Mouse (Mus musculus): ENCODE data around the gene Wtip. TPM values are rescaled to one million over a fixed set of nuclear protein-coding genes. Genes with fewer than 3 reads are reported as not detected.

Wtip gene
- polyA plus RNA-seq, 1 experiment from 2014 or later = 3.2 TPM

DNA sequence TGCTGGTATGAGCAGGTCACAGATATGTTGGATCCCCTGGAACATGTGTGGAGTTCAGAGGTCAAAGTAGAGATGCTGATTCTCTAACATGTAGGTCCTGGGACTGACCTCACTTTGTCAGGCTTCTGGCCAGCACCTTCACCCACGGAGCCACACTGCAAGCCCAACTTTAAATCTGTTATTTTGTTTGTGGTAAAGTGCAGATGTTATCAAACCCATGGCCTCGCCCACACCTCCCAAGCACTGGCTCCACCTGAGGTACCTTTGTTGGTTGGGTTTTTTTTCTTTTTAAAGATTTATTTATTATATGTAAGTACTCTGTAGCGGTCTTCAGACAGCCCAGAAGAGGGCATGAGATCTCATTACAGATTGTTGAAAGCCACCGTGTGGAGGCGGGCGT lies 6.4 kb upstream of the Wtip start:
- Histone ChIP-seq H3K4me2 (replicated peaks; ENCODE audit: low read depth) (no peak overlapping the region), H3K27ac (ENCODE audit: low read depth, low read length) (no peak overlapping the region), H3K36me3 (ENCODE audit: control insufficient read depth, insufficient read depth) (peaks cover 44% of the 10 kb centered on the region), H3K9me3 (ENCODE audit: control insufficient read depth) (no peaks in the 10 kb centered on the region), H3K4me1 (replicated peaks; ENCODE audit: control insufficient read depth, insufficient read depth, low read length) (no peaks in the 10 kb centered on the region), H3K9ac (ENCODE audit: low read depth, low read length) (no peak overlapping the region), H3K4me3 (ENCODE audit: low read depth, low read length) (no peak overlapping the region), H3K27me3 (replicated peaks; ENCODE audit: control insufficient read depth, insufficient read depth, low read length) (no peaks in the 10 kb centered on the region)
- TF ChIP-seq CTCF (IDR thresholded peaks at IDR 0.05; ENCODE audit: low read depth) = no peak
- WGBS = 87% methylated on average over 6 of the region's 6 CpGs
- no peak for ATAC-seq

- Histone ChIP-seq H3K27ac (ENCODE audit: low read depth, low read length) (no peak overlapping the region), H3K4me3 (ENCODE audit: low read depth, low read length) (no peak overlapping the region), H3K4me2 (replicated peaks; ENCODE audit: low read depth) (no peak overlapping the region), H3K36me3 (ENCODE audit: control insufficient read depth, insufficient read depth) (no peaks in the 10 kb centered on the region), H3K4me1 (replicated peaks; ENCODE audit: control insufficient read depth, insufficient read depth, low read length) (no peaks in the 10 kb centered on the region), H3K27me3 (replicated peaks; ENCODE audit: control insufficient read depth, insufficient read depth, low read length) (no peaks in the 10 kb centered on the region), H3K9ac (ENCODE audit: low read depth, low read length) (no peak overlapping the region), H3K9me3 (ENCODE audit: control insufficient read depth) (no peaks in the 10 kb centered on the region)
- 56% methylated on average over 2 of the region's 2 CpGs for WGBS
- TF ChIP-seq CTCF (IDR thresholded peaks at IDR 0.05; ENCODE audit: low read depth) = no peak
- ATAC-seq = no peak
These were observed 1.3 kb upstream of the Wtip start for GRCm38 (mm10) chr7:34134336-34134735.

- Histone ChIP-seq H3K4me3 (ENCODE audit: low read depth, low read length) (peak overlapping the region; percentile 71), H3K27ac (ENCODE audit: low read depth, low read length) (peak overlapping the region; percentile 75), H3K36me3 (ENCODE audit: control insufficient read depth, insufficient read depth) (no peaks in the 10 kb centered on the region), H3K27me3 (replicated peaks; ENCODE audit: control insufficient read depth, insufficient read depth, low read length) (no peaks in the 10 kb centered on the region), H3K9ac (ENCODE audit: low read depth, low read length) (peak overlapping the region; percentile 87), H3K4me1 (replicated peaks; ENCODE audit: control insufficient read depth, insufficient read depth, low read length) (no peaks in the 10 kb centered on the region), H3K4me2 (replicated peaks; ENCODE audit: low read depth) (peak overlapping the region; percentile 87), H3K9me3 (ENCODE audit: control insufficient read depth) (no peaks in the 10 kb centered on the region)
- 0% methylated on average over 90 of the region's 116 CpGs for WGBS
- peak; percentile 73 for ATAC-seq
- no peak for TF ChIP-seq CTCF (IDR thresholded peaks at IDR 0.05; ENCODE audit: low read depth)
These were observed 551 bp downstream of the Wtip start for GRCm38 (mm10) chr7:34132355-34133079.

DNA sequence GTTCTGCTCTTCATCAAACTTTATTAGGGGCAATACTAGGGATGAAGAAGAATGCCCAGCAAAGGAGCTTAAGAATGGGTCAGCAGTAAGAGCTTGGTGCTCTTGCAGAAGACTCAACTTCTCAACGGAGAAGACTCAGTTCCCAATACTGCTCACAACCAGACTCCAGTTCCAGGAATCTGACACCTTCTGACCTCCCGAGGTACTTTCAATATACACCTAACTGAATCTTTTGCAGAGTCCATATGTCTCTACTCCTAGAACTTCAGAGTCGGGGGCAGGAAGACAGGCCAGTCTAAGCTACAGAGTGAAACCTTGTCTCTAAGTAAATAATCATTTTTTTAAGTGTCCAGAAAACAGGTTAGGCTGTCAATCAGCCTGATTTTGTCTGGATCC lies 1.1 kb downstream of the Wtip start:
- TF ChIP-seq CTCF (IDR thresholded peaks at IDR 0.05; ENCODE audit: low read depth) = no peak
- Histone ChIP-seq H3K9ac (ENCODE audit: low read depth, low read length) (peak overlapping the region; percentile 87), H3K27ac (ENCODE audit: low read depth, low read length) (0 out of 2 replicates have a peak overlapping the region, but pooled peaks have one; percentile 75), H3K9me3 (ENCODE audit: control insufficient read depth) (no peaks in the 10 kb centered on the region), H3K27me3 (replicated peaks; ENCODE audit: control insufficient read depth, insufficient read depth, low read length) (no peaks in the 10 kb centered on the region), H3K36me3 (ENCODE audit: control insufficient read depth, insufficient read depth) (no peaks in the 10 kb centered on the region), H3K4me2 (replicated peaks; ENCODE audit: low read depth) (peak overlapping the region; percentile 87), H3K4me1 (replicated peaks; ENCODE audit: control insufficient read depth, insufficient read depth, low read length) (no peaks in the 10 kb centered on the region), H3K4me3 (ENCODE audit: low read depth, low read length) (peak overlapping the region; percentile 71)
- ATAC-seq = no peak
- WGBS = 4% methylated on average over 3 of the region's 3 CpGs

DNA sequence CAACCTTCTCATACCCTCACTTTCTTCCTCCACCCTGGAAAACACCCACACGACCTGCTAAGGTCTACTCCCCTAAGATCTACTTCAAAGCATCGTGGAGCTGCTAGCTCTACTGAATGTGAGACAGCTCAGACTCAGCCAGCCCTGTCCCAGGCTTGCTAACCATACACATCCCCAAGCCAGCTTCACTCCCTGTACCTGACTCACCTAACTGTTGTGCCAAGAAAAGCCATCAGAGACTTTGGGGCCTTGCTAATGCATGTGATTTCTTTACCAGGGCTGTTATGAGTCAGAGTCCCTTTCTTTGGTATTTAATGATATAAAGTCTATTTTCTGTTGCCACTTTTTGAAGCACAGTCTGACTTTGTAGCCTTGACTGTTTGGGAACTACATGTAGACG lies 1.9 kb downstream of the Wtip start:
- peak overlapping the region; percentile 10; the same call in 1 of the 2 replicates for H3K4me2 ChIP-seq (replicated peaks; ENCODE audit: low read depth)
- ATAC-seq = no peak
- WGBS = 63% methylated on average over 3 of the region's 3 CpGs
- no peaks in the 10 kb centered on the region for H3K9me3 ChIP-seq (ENCODE audit: control insufficient read depth)
- H3K4me3 ChIP-seq (ENCODE audit: low read depth, low read length) = no peak overlapping the region
- no peak overlapping the region for H3K27ac ChIP-seq (ENCODE audit: low read depth, low read length)
- H3K36me3 ChIP-seq (ENCODE audit: control insufficient read depth, insufficient read depth) = no peaks in the 10 kb centered on the region
- no peaks in the 10 kb centered on the region for H3K27me3 ChIP-seq (replicated peaks; ENCODE audit: control insufficient read depth, insufficient read depth, low read length)
- no peak overlapping the region for H3K9ac ChIP-seq (ENCODE audit: low read depth, low read length)
- no peak for TF ChIP-seq CTCF (IDR thresholded peaks at IDR 0.05; ENCODE audit: low read depth)
- H3K4me1 ChIP-seq (replicated peaks; ENCODE audit: control insufficient read depth, insufficient read depth, low read length) = no peaks in the 10 kb centered on the region

- no peak overlapping the region for H3K4me2 ChIP-seq (replicated peaks; ENCODE audit: low read depth)
- no peak for ATAC-seq
- no peak overlapping the region for H3K27ac ChIP-seq (ENCODE audit: low read depth, low read length)
- no peaks in the 10 kb centered on the region for H3K4me1 ChIP-seq (replicated peaks; ENCODE audit: control insufficient read depth, insufficient read depth, low read length)
- H3K9me3 ChIP-seq (ENCODE audit: control insufficient read depth) = no peaks in the 10 kb centered on the region
- WGBS = 86% methylated on average over 3 of the region's 3 CpGs
- H3K9ac ChIP-seq (ENCODE audit: low read depth, low read length) = no peak overlapping the region
- H3K36me3 ChIP-seq (ENCODE audit: control insufficient read depth, insufficient read depth) = no peaks in the 10 kb centered on the region
- no peaks in the 10 kb centered on the region for H3K27me3 ChIP-seq (replicated peaks; ENCODE audit: control insufficient read depth, insufficient read depth, low read length)
- TF ChIP-seq CTCF (IDR thresholded peaks at IDR 0.05; ENCODE audit: low read depth) = no peak
- no peak overlapping the region for H3K4me3 ChIP-seq (ENCODE audit: low read depth, low read length)
These were observed 6.8 kb downstream of the Wtip start for GRCm38 (mm10) chr7:34126291-34126690.

Measured in intestine, postnatal 0 days (tissue).